Mouse (Mus musculus) heart, postnatal 10 days (tissue): ENCODE results near the gene Cnppd1. TPM values are rescaled to one million over a fixed set of nuclear protein-coding genes. Genes with fewer than 3 reads are reported as not detected.

Experiments used
- DNase-seq, 2 experiments: peaks; one replicate each; pipeline ENCODE4 v3.0.0; 2021
- intact Hi-C: fragments of 180-260 bp; cut with DNase I; formaldehyde crosslinking; loops from one replicate; pipeline ENCODE4 v1.15.1; 2025
- total RNA-seq, 2 experiments: library from RNA; stranded (reverse); gene quantifications; 2 replicates each; pipeline ENCODE4 v1.2.3; 2021

Gene Cnppd1
- total RNA-seq, 2 experiments from 2014 or later = 31.4 to 34.9 TPM

GRCm38 (mm10) chr1:75155837-75156236, 13.3 kb upstream of the Cnppd1 start:
- intact Hi-C loops = no loop called here
- DNase-seq = no peak

GRCm38 (mm10) chr1:75148727-75149126, 6.2 kb upstream of the Cnppd1 start:
- DNase-seq = no peak
- intact Hi-C loops = no loop called here

GRCm38 (mm10) chr1:75147411-75148135, 5.1 kb upstream of the Cnppd1 start:
- intact Hi-C loops = no loop called here
- no peak for DNase-seq

- no peak for DNase-seq
- intact Hi-C loops = no loop called here
These were observed 3.1 kb upstream of the Cnppd1 start for GRCm38 (mm10) chr1:75145589-75145988.

GRCm38 (mm10) chr1:75141486-75142190, 873 bp downstream of the Cnppd1 start:
- intact Hi-C loops = loop anchor here (2.0 kb wide), 1 partner anchor 27 kb away; the partner anchor contains the start of gene Zfand2b
- peak; percentile 76 to 77 for DNase-seq

GRCm38 (mm10) chr1:75140601-75141190, 1.8 kb downstream of the Cnppd1 start:
- DNase-seq = peak in 1 of 2 experiments; percentile 40
- intact Hi-C loops = no loop called here

GRCm38 (mm10) chr1:75138448-75138847, 4.1 kb downstream of the Cnppd1 start:
- DNase-seq = no peak
- intact Hi-C loops = no loop called here

- intact Hi-C loops = no loop called here
- no peak for DNase-seq
These were observed 5.8 kb downstream of the Cnppd1 start for GRCm38 (mm10) chr1:75136730-75137129.

GRCm38 (mm10) chr1:75136293-75136692, 6.2 kb downstream of the Cnppd1 start:
- intact Hi-C loops = no loop called here
- no peak for DNase-seq

GRCm38 (mm10) chr1:75133421-75134207, 8.9 kb downstream of the Cnppd1 start, which contains the start of gene Slc23a3:
Slc23a3 (minus strand) TSS chr1:75133890.
- no peak for DNase-seq
- intact Hi-C loops = no loop called here

GRCm38 (mm10) chr1:75128641-75129040, 13.9 kb downstream of the Cnppd1 start:
- DNase-seq = no peak
- intact Hi-C loops = no loop called here

GRCm38 (mm10) chr1:75125418-75125817, 17.1 kb downstream of the Cnppd1 start:
- intact Hi-C loops = no loop called here
- DNase-seq = no peak

- peak; percentile 95 to 97 for DNase-seq
- intact Hi-C loops = no loop called here
These were observed 17.9 kb downstream of the Cnppd1 start, which contains the start of gene Nhej1 for GRCm38 (mm10) chr1:75124346-75125321. Nhej1 (minus strand) TSS chr1:75125200.

GRCm38 (mm10) chr1:75122211-75122610, 20.3 kb downstream of the Cnppd1 start:
- DNase-seq = no peak
- intact Hi-C loops = no loop called here

Other genes starting within 250 kb of the Cnppd1 start
- not detected for gene Cryba2, start 249.6 kb downstream of the Cnppd1 start, total RNA-seq
- gene Cfap65, start 207.1 kb downstream of the Cnppd1 start, total RNA-seq = under 1 TPM in 1 of 2 experiments, not detected in 1; 0.05 TPM
- under 1 TPM in 1 of 2 experiments, not detected in 1; 0.14 TPM for gene Ihh, start 191.0 kb downstream of the Cnppd1 start, total RNA-seq
- 1 to 10 TPM; 2.2 to 2.7 TPM for gene Nhej1, start 17.5 kb downstream of the Cnppd1 start, total RNA-seq
- gene Slc23a3, start 8.8 kb downstream of the Cnppd1 start, total RNA-seq = 1 to 10 TPM in 1 of 2 experiments, under 1 TPM in 1; 0.72 to 1.6 TPM
- 10 to 100 TPM; 29.2 to 33.2 TPM for gene Retreg2, start 67 bp upstream of the Cnppd1 start, total RNA-seq
- 10 to 100 TPM; 20.2 to 20.4 TPM for gene Zfand2b, start 25.9 kb upstream of the Cnppd1 start, total RNA-seq
- gene Abcb6, start 37.7 kb upstream of the Cnppd1 start, total RNA-seq = 10 to 100 TPM; 23.6 to 26.8 TPM
- 10 to 100 TPM; 12.5 TPM for gene Ankzf1, start 49.4 kb upstream of the Cnppd1 start, total RNA-seq
- 10 to 100 TPM; 51.6 to 54.2 TPM for gene Atg9a, start 49.5 kb upstream of the Cnppd1 start, total RNA-seq
- gene Glb1l, start 68.1 kb upstream of the Cnppd1 start, total RNA-seq = 10 to 100 TPM in 1 of 2 experiments, 1 to 10 TPM in 1; 9.9 to 10.5 TPM
- gene Stk16, start 68.1 kb upstream of the Cnppd1 start, total RNA-seq = 10 to 100 TPM; 60.1 to 61.4 TPM
- gene Tuba4a, start 77.2 kb upstream of the Cnppd1 start, total RNA-seq = 100 to 1,000 TPM; 543 to 577 TPM
- not detected for gene A630095N17Rik, start 89.4 kb upstream of the Cnppd1 start, total RNA-seq
- 10 to 100 TPM; 58.3 to 61.4 TPM for gene Dnajb2, start 93.7 kb upstream of the Cnppd1 start, total RNA-seq
- gene Ptprn, start 121.8 kb upstream of the Cnppd1 start, total RNA-seq = under 1 TPM; 0.34 to 0.42 TPM
- not detected for gene Resp18, start 135.7 kb upstream of the Cnppd1 start, total RNA-seq
- 10 to 100 TPM; 92.2 to 92.7 TPM for gene Dnpep, start 175.3 kb upstream of the Cnppd1 start, total RNA-seq
- 100 to 1,000 TPM; 909 to 916 TPM for gene Des, start 217.6 kb upstream of the Cnppd1 start, total RNA-seq
- 100 to 1,000 TPM; 104 to 112 TPM for gene Speg, start 232.6 kb upstream of the Cnppd1 start, total RNA-seq